Mouse (Mus musculus) embryonic facial prominence, embryonic 15.5 days (tissue): ENCODE measurements around the gene Tfap2c. TPM values are rescaled to one million over a fixed set of nuclear protein-coding genes. Genes with fewer than 3 reads are reported as not detected.

Source experiments
- ATAC-seq: fragments of 200-750 bp; cut with Nextera tagmentation; 2 replicates; pipeline ENCODE4 v1.8.0; 2017; ENCODE audit warnings: low read depth, moderate TSS enrichment; ENCODE audit not compliant: insufficient number of reproducible peaks, low FRiP score, low TSS enrichment
- H3K27ac ChIP-seq: fragments of 300-500 bp; sonication (generic); replicated peaks from 2 replicates; pipeline ENCODE4 v1.5.1; 2015; ENCODE audit warnings: mild to moderate bottlenecking, inconsistent platforms
- H3K27me3 ChIP-seq: fragments of 300-500 bp; sonication (generic); 2 replicates; pipeline ENCODE4 v1.6.1; 2015; ENCODE audit warnings: inconsistent platforms
- H3K36me3 ChIP-seq: fragments of 300-500 bp; sonication (generic); 2 replicates; pipeline ENCODE4 v1.6.1; 2015; ENCODE audit warnings: mild to moderate bottlenecking, inconsistent platforms
- H3K4me1 ChIP-seq: fragments of 300-500 bp; sonication (generic); 2 replicates; pipeline ENCODE4 v1.6.1; 2015; ENCODE audit warnings: inconsistent platforms
- H3K4me2 ChIP-seq: fragments of 300-500 bp; sonication (generic); replicated peaks from 2 replicates; pipeline ENCODE4 v1.6.1; 2015; ENCODE audit warnings: mild to moderate bottlenecking, inconsistent platforms
- H3K4me3 ChIP-seq: fragments of 300-500 bp; sonication (generic); replicated peaks from 2 replicates; pipeline ENCODE4 v1.5.1; 2015; ENCODE audit warnings: mild to moderate bottlenecking, inconsistent platforms
- H3K9ac ChIP-seq: fragments of 300-500 bp; sonication (generic); 2 replicates; pipeline ENCODE4 v1.6.1; 2015; ENCODE audit warnings: inconsistent platforms
- H3K9me3 ChIP-seq: fragments of 300-500 bp; sonication (generic); replicated peaks from 2 replicates; pipeline ENCODE4 v1.6.1; 2016; ENCODE audit warnings: inconsistent platforms
- WGBS: fragments of 180-500 bp; shearing (Covaris S2); methylation state at CpG from one replicate; pipeline ENCODE4 v1.1.7; 2015; 5-methylcytosine and 5-hydroxymethylcytosine counted together
- polyA plus RNA-seq: library from polyadenylated mRNA; unstranded; fragments of >200 nt; fragmentation: Nextera tagmentation; extraction: Ambion mirVana; gene quantifications from 2 replicates; pipeline ENCODE4 v1.2.1, GENCODE M21; 2015

Tfap2c gene
- polyA plus RNA-seq, 1 experiment from 2014 or later, result 25.9 TPM

DNA sequence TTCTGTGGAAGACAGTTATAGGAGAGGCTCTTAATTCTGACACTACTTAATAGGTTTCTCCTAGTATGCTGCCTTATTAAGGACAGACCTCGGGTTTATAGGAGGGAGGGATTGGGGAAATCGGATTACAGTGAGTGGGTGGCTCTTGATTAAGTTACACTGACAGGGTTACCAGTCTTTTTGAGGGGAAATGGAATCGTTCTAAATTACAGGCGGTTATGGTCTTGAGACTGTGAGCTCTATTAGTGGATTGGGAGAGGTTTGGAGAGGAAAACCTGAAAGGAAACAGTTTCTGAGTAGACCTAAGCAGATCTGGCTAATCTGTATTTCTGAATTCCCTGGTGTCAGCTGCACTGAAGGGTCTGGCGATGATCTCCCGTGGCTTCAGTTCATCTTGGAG lies 3.3 kb downstream of the Tfap2c start:
- peaks cover 60% of the 10 kb centered on the region for H3K27me3 ChIP-seq

DNA sequence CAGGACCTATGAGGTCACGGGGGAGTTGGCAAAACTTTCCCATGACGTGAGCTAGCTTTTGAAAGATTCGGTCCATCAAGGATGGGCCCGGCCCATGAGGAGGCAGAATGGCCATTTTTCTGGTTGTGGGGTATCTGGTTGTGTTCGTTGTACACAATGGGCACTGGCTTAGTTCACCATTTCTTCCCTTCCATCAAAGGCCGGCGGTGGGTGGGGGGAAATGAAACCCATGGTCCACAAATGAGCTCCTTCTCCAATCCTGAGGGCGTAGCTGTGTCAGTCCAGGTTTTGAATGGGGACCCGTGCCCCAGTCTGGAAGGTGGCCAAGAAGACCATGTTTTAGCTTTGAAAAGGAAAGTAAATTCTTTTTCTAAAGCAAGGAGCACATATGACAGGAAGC lies 4.8 kb downstream of the Tfap2c start:
- no peak for ATAC-seq
- WGBS, result 80% methylated on average over 9 of the region's 9 CpGs

More for the DNA sequence above, 3.3 kb downstream of the Tfap2c start:
- H3K4me1 ChIP-seq, result peaks cover 44% of the 10 kb centered on the region
- H3K9me3 ChIP-seq, result no peaks in the 10 kb centered on the region
- H3K9ac ChIP-seq, result no peak overlapping the region
- H3K4me3 ChIP-seq, result peak overlapping the region; percentile 53
- no peaks in the 10 kb centered on the region for H3K36me3 ChIP-seq
- peak overlapping the region; percentile 78 for H3K4me2 ChIP-seq
- WGBS, result 6% methylated on average over 6 of the region's 6 CpGs
- no peak overlapping the region for H3K27ac ChIP-seq
- ATAC-seq, result no peak

DNA sequence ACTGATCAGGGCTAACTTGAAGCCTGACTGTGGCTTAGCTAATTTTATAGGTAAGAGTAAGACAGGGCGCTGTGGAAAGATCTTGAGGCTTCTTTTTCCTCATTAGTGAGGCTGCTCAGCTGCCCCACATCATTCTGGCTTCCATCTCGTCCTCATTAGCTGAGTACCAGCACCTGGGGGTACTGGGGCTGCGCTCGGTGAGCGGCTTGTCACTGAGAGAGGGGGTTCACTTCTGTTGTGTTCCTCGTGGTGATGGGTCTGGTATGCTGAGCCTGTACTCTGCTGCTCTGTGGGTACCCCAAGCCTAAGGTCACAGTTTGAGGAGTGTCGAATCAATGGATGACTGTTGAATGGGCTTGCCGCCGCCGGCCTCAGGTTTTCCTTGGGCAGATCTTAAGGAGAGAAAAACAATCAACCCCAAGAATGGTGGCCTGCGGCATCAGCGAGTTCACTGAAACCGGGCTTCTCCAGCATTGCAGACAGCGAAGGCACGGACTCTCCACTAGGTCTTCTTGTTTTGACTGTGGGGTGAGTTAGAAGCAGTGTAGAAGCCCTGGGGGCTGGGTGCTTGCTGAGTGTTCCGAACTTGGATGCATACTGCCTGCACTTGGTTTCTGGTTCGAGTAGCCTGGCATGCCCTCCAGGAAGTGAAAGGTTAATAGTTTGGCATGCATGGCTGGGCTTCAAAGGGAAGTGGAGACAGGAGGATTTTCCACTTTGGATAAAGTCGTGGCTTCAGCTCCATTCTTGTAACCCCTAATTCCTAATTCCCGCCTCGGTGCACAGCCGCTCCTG lies 9.5 kb downstream of the Tfap2c start:
- Histone ChIP-seq H3K4me3 (no peak overlapping the region), H3K27ac (no peak overlapping the region), H3K4me2 (no peak overlapping the region), H3K36me3 (no peaks in the 10 kb centered on the region), H3K4me1 (peaks cover 28% of the 10 kb centered on the region), H3K9me3 (no peaks in the 10 kb centered on the region), H3K27me3 (peaks cover 25% of the 10 kb centered on the region), H3K9ac (no peak overlapping the region)
- no peak for ATAC-seq
- 22% methylated on average over 21 of the region's 21 CpGs for WGBS

More for the DNA sequence above, 4.8 kb downstream of the Tfap2c start:
- H3K36me3 ChIP-seq, result no peaks in the 10 kb centered on the region
- peaks cover 45% of the 10 kb centered on the region for H3K27me3 ChIP-seq
- H3K9me3 ChIP-seq, result no peaks in the 10 kb centered on the region
- H3K9ac ChIP-seq, result no peak overlapping the region
- H3K4me1 ChIP-seq, result peaks cover 35% of the 10 kb centered on the region
- no peak overlapping the region for H3K27ac ChIP-seq
- no peak overlapping the region for H3K4me2 ChIP-seq
- H3K4me3 ChIP-seq, result no peak overlapping the region

DNA sequence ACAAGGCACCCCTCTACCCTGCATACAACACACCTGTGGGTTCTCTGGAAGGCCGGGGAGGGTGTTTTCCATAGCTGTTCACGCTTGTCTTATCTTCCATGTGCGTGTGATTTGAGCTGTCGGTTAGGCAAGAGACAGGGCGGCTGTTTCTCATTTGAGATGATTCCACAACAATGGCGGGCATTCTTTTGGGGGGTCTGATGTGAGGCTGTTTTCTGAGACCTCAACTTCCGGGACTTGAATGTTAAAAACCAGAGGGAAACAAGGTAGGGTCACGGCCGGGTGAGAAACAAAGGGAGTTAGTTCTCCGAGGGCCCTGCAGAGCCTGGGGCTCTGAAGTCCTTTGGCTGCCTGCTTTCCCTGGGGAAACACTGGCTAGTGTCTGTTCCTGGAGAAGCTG lies 11.6 kb downstream of the Tfap2c start:
- no peak overlapping the region for H3K4me3 ChIP-seq
- WGBS, result 10% methylated on average over 10 of the region's 10 CpGs
- no peak overlapping the region for H3K4me2 ChIP-seq
- H3K27me3 ChIP-seq, result peaks cover 20% of the 10 kb centered on the region
- H3K9me3 ChIP-seq, result no peaks in the 10 kb centered on the region
- H3K36me3 ChIP-seq, result no peaks in the 10 kb centered on the region
- peaks cover 28% of the 10 kb centered on the region for H3K4me1 ChIP-seq
- no peak for ATAC-seq
- no peak overlapping the region for H3K27ac ChIP-seq
- H3K9ac ChIP-seq, result no peak overlapping the region

DNA sequence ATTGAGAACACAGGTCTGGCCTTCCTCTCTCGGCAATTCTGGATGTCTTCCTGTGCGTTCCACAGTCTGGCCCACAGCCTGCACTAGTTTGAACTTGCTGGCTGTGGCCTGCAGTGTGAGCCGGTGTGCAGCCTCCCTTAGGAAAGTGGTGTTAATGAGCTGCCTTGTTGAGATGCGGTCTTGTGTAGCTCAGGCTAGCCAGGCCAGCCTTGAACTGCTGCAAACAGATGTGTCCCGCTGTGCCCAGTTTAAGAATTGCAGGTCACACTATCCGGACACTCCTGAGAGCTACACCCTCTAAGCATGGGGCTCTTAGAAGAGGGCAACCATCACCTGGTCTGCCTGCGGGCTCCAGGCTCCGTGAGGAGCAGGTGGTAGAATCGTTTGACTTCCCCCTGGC lies 18.4 kb downstream of the Tfap2c start:
- Histone ChIP-seq H3K4me1 (no peaks in the 10 kb centered on the region), H3K4me2 (no peak overlapping the region), H3K4me3 (no peak overlapping the region), H3K9ac (no peak overlapping the region), H3K27me3 (no peaks in the 10 kb centered on the region), H3K36me3 (no peaks in the 10 kb centered on the region), H3K9me3 (no peaks in the 10 kb centered on the region), H3K27ac (no peak overlapping the region)
- WGBS, result 70% methylated on average over 9 of the region's 9 CpGs
- no peak for ATAC-seq

DNA sequence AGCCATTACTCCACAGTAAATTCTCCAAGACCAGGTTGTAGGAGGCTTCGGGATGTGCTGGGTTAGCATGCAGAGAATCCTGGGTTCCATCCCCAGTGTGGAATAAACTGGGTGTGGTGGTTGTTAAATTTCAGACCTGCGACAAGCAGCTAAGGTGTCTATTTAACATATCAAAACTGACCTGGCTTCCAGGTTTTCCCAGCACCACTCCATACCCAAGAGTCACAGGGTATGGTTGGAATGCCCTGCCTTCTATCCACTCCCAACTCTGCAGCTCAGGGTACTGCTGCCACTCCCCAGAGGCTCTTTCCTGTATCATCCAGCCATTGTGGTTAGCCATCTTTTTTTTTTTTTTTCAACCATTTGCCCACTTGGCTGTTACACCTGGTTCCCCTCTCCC lies 19.1 kb downstream of the Tfap2c start:
- H3K4me3 ChIP-seq, result no peak overlapping the region
- no peak overlapping the region for H3K9ac ChIP-seq
- H3K4me1 ChIP-seq, result no peaks in the 10 kb centered on the region
- H3K4me2 ChIP-seq, result no peak overlapping the region
- H3K27ac ChIP-seq, result no peak overlapping the region
- H3K9me3 ChIP-seq, result no peaks in the 10 kb centered on the region
- no peaks in the 10 kb centered on the region for H3K27me3 ChIP-seq
- H3K36me3 ChIP-seq, result no peaks in the 10 kb centered on the region
- 86% methylated on average over 2 of the region's 2 CpGs for WGBS
- no peak for ATAC-seq

DNA sequence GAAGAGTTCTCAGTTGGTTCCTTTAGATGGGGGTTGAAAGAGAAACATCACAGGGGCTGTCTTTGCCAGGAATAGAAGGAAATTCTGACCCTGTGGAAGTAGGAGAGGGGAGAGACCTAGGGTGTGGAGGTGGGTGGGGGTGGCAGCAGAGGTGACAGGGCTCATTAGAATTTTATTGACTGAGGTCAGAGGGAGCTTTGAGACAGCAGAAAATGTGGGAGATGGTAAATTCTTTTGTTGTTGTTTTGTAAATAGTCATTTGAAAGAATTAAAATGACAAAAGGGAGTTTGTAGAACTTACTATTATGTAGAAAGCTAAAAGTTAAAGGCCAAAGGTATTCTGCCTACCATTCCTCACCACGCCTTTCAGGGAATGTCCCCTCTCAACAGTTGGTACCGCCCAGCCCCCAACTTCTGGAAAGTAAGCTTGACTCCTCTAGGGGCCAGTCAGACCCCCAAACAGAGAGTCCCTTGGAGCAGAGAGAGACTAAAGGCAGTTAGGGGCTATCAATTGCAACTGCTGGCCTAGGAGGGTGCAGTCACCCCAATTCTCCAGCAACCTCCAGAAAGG lies 27.9 kb downstream of the Tfap2c start:
- no peak for ATAC-seq
- Histone ChIP-seq H3K4me2 (no peak overlapping the region), H3K9ac (no peak overlapping the region), H3K27me3 (no peaks in the 10 kb centered on the region), H3K27ac (no peak overlapping the region), H3K36me3 (no peaks in the 10 kb centered on the region), H3K4me3 (no peak overlapping the region), H3K4me1 (peaks cover 4% of the 10 kb centered on the region; the same call in 1 of the 2 replicates), H3K9me3 (no peaks in the 10 kb centered on the region)
- 70% methylated on average over 2 of the region's 2 CpGs for WGBS

DNA sequence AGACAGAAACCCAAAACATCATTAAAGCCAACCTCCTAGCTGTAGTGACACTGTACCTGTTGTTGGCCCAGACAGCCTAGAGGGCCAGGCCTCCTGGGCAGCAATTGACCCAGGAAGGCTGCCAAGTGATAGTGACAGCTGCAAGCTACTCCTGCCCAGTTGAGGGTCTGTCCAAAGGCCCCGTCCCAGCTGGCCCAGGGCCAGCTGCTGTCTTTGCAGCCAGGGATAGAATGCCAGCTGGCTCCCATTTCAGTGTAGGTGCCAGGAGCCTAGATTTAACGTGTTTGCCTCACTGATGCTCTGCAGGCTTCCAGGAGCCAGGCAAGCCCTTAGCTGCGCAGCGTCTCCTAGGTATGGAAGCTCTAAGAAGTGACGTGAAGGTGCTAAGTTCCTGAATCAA lies 29.8 kb downstream of the Tfap2c start:
- Histone ChIP-seq H3K27ac (no peak overlapping the region), H3K36me3 (no peaks in the 10 kb centered on the region), H3K9me3 (no peaks in the 10 kb centered on the region), H3K9ac (no peak overlapping the region), H3K4me3 (no peak overlapping the region), H3K4me2 (no peak overlapping the region), H3K27me3 (no peaks in the 10 kb centered on the region), H3K4me1 (peaks cover 4% of the 10 kb centered on the region; the same call in 1 of the 2 replicates)
- ATAC-seq, result no peak
- WGBS, result 60% methylated on average over 5 of the region's 5 CpGs

DNA sequence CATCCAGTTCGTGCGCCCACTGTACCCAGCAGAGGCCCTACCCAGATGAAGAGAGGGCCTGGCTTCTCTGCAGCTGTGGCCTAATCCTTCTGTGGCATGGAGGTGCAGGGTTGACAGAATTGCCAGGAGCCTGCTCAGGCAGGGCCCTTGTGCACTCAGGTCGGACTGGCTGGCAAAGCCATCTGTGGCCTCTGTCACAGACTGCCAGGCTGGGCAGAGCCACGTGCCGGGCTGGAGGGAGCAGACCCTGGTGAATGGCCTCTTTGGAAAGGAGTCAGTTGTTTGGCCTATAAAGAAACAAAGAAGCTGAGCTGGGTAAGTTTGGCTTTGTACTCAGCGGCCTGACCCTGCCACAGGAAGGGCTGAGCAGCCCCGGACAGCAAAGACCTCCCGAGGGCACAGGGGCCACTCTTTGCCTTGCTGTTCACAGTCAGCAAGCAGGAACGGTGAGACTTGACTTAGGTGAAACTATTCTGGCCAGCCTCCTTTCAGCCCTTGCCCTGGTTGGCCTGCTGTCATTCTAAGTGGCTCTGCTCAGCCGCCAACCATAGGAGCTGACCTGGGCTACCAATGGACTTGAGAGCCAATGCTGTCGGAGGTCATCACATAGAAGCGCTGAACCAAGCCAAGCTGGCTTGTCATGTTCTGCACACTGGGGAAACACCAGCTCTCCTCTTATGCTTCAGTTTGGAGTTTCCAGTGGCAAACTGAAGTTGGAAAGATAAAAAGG lies 31.3 kb downstream of the Tfap2c start:
- no peak for ATAC-seq
- no peaks in the 10 kb centered on the region for H3K9me3 ChIP-seq
- H3K4me1 ChIP-seq, result peaks cover 4% of the 10 kb centered on the region; the same call in 1 of the 2 replicates
- H3K4me3 ChIP-seq, result no peak overlapping the region
- no peak overlapping the region for H3K4me2 ChIP-seq
- H3K9ac ChIP-seq, result no peak overlapping the region
- H3K27me3 ChIP-seq, result no peaks in the 10 kb centered on the region
- no peak overlapping the region for H3K27ac ChIP-seq
- no peaks in the 10 kb centered on the region for H3K36me3 ChIP-seq
- WGBS, result 59% methylated on average over 12 of the region's 12 CpGs

DNA sequence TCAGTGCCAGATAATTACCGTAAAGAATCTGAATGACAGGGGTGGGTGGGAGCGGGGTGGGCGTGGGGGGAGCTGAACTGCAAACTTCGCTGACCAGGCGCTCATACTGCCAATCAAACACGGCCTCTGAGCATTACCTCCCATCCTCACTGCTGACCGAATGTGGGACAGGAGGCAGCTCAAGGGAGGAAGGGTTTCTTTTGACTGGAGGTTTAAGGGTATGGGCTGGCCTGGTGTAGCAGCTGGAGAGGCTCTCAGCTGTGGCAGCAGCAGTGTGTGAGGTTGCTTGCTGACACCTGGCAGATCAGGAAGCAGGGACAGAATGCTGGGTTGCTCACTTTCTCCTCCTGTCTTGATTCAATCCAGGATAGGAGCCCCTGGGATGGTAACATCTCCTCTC lies 33.9 kb downstream of the Tfap2c start:
- Histone ChIP-seq H3K4me3 (no peak overlapping the region), H3K9me3 (no peaks in the 10 kb centered on the region), H3K4me1 (peaks cover 4% of the 10 kb centered on the region; the same call in 1 of the 2 replicates), H3K36me3 (no peaks in the 10 kb centered on the region), H3K27ac (no peak overlapping the region), H3K9ac (no peak overlapping the region), H3K27me3 (no peaks in the 10 kb centered on the region), H3K4me2 (no peak overlapping the region)
- WGBS, result 24% methylated on average over 7 of the region's 7 CpGs
- no peak for ATAC-seq

DNA sequence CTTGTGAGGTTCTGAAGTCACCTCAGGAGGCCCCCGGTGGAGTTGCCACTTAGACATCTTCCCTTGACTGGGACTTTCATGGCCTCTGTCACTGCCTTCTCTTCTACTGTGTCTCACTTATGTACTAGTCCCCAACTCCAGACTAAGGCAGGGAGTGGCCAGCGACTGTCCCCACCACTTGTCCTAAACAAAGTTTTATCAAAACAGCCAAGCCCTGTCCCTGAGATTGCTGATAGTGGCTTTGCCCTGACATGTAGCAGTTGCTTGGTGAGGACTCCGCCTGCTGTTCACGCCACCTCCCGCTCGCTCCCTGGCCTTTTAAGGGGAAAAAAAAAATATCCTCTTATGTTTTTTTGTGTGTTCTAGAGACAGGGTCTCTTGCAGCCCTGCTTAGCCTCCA lies 35.9 kb downstream of the Tfap2c start:
- Histone ChIP-seq H3K27ac (no peak overlapping the region), H3K9ac (no peak overlapping the region), H3K4me2 (no peak overlapping the region), H3K9me3 (no peaks in the 10 kb centered on the region), H3K36me3 (no peaks in the 10 kb centered on the region), H3K4me1 (no peaks in the 10 kb centered on the region), H3K4me3 (no peak overlapping the region), H3K27me3 (no peaks in the 10 kb centered on the region)
- 71% methylated on average over 6 of the region's 6 CpGs for WGBS
- ATAC-seq, result no peak
